Mouse (Mus musculus): ENCODE data around the gene Hist1h1e. TPM values are rescaled to one million over a fixed set of nuclear protein-coding genes. Genes with fewer than 3 reads are reported as not detected.
"Not testable (repeated sequence)": the region's sequence is repeated elsewhere in the genome, so short reads cannot be mapped to it uniquely, and the experiment has no call there.

Hist1h1e gene
- 1.2 TPM for polyA plus RNA-seq (2012; fragmentation: generic; extraction: Trizol)
- long read RNA-seq, experiment 1, partial matches to known transcripts, result 0 of 3 reads
- long read RNA-seq, experiment 1, other reads (novel, unspliced or antisense), result 0 of 3 reads
- long read RNA-seq, experiment 2, result 0 reads

GRCm38 (mm10) chr13:23622175-23622671 lies at the start of gene Hist1h1e:
TSS of gene Hist1h1e (minus strand) at chr13:23622558.
- not testable (repeated sequence) for H3K36me3 ChIP-seq (ENCODE audit: control insufficient read depth, insufficient read depth)
- H3ac ChIP-seq (ENCODE audit: control insufficient read depth, insufficient read length, low read depth), result peak within 1 kb of the TSS; percentile 79

GRCm38 (mm10) chr13:23662536-23662935 lies 40.2 kb upstream of the Hist1h1e start:
- no peaks in the 10 kb centered on the region for H3K79me3 ChIP-seq (ENCODE audit: low read depth)
- TF ChIP-seq CTCF (IDR thresholded peaks at IDR 0.05; ENCODE audit: control insufficient read depth, insufficient read depth, insufficient read length), result no peak
- no peak for TF ChIP-seq FOSL1 (IDR thresholded peaks at IDR 0.05; ENCODE audit: insufficient read depth, low read length, poor library complexity, severe bottlenecking)
- no peak for TF ChIP-seq USF1 (IDR thresholded peaks at IDR 0.05; ENCODE audit: low read depth)
- TF ChIP-seq MYOG (IDR thresholded peaks at IDR 0.05; ENCODE audit: control insufficient read depth, extremely low read depth, insufficient read length), result no peak
- TF ChIP-seq CEBPB (IDR thresholded peaks at IDR 0.05; ENCODE audit: low read depth), result no peak
- TF ChIP-seq MYOD1 (IDR thresholded peaks at IDR 0.05; ENCODE audit: control insufficient read depth, insufficient read length, low read depth), result no peak
- no peak for TF ChIP-seq MAX (IDR thresholded peaks at IDR 0.05)
- no peak overlapping the region for H3K4me3 ChIP-seq (ENCODE audit: insufficient read depth, poor library complexity, severe bottlenecking)
- H3K27me3 ChIP-seq (ENCODE audit: control insufficient read depth, insufficient read depth, insufficient read length), result no peaks in the 10 kb centered on the region
- no peaks in the 10 kb centered on the region for H3K79me2 ChIP-seq (ENCODE audit: control insufficient read depth, insufficient read depth)
- H3K36me3 ChIP-seq (ENCODE audit: control insufficient read depth, insufficient read depth), result no peaks in the 10 kb centered on the region
- H3ac ChIP-seq (ENCODE audit: control insufficient read depth, insufficient read length, low read depth), result no peak overlapping the region

More at GRCm38 (mm10) chr13:23622175-23622671, at the start of gene Hist1h1e:
- H3K79me3 ChIP-seq (ENCODE audit: low read depth); H3K79me2 ChIP-seq (ENCODE audit: control insufficient read depth, insufficient read depth); H3K27me3 ChIP-seq (ENCODE audit: control insufficient read depth, insufficient read depth, insufficient read length): not testable (repeated sequence)
- peak within 1 kb of the TSS; percentile 65 for H3K4me3 ChIP-seq (ENCODE audit: insufficient read depth, poor library complexity, severe bottlenecking)

GRCm38 (mm10) chr13:23659636-23660366 lies 37.4 kb upstream of the Hist1h1e start:
- TF ChIP-seq MYOD1 (IDR thresholded peaks at IDR 0.05; ENCODE audit: control insufficient read depth, insufficient read length, low read depth) (no peak), CEBPB (IDR thresholded peaks at IDR 0.05; ENCODE audit: low read depth) (no peak), MAX (IDR thresholded peaks at IDR 0.05) (no peak), FOSL1 (IDR thresholded peaks at IDR 0.05; ENCODE audit: insufficient read depth, low read length, poor library complexity, severe bottlenecking) (no peak), CTCF (IDR thresholded peaks at IDR 0.05; ENCODE audit: control insufficient read depth, insufficient read depth, insufficient read length) (no peak), USF1 (IDR thresholded peaks at IDR 0.05; ENCODE audit: low read depth) (no peak), MYOG (IDR thresholded peaks at IDR 0.05; ENCODE audit: control insufficient read depth, extremely low read depth, insufficient read length) (no peak)

GRCm38 (mm10) chr13:23630653-23631052 lies 8.3 kb upstream of the Hist1h1e start:
- Histone ChIP-seq H3K27me3 (ENCODE audit: control insufficient read depth, insufficient read depth, insufficient read length) (no peaks in the 10 kb centered on the region), H3ac (ENCODE audit: control insufficient read depth, insufficient read length, low read depth) (no peak overlapping the region), H3K79me2 (ENCODE audit: control insufficient read depth, insufficient read depth) (no peaks in the 10 kb centered on the region), H3K36me3 (ENCODE audit: control insufficient read depth, insufficient read depth) (no peaks in the 10 kb centered on the region), H3K79me3 (ENCODE audit: low read depth) (no peaks in the 10 kb centered on the region), H3K4me3 (ENCODE audit: insufficient read depth, poor library complexity, severe bottlenecking) (no peak overlapping the region)
- TF ChIP-seq FOSL1 (IDR thresholded peaks at IDR 0.05; ENCODE audit: insufficient read depth, low read length, poor library complexity, severe bottlenecking) (no peak), USF1 (IDR thresholded peaks at IDR 0.05; ENCODE audit: low read depth) (no peak), CEBPB (IDR thresholded peaks at IDR 0.05; ENCODE audit: low read depth) (no peak), CTCF (IDR thresholded peaks at IDR 0.05; ENCODE audit: control insufficient read depth, insufficient read depth, insufficient read length) (peak; percentile 28), MAX (IDR thresholded peaks at IDR 0.05) (no peak)

More at GRCm38 (mm10) chr13:23659636-23660366, 37.4 kb upstream of the Hist1h1e start:
- Histone ChIP-seq H3K27me3 (ENCODE audit: control insufficient read depth, insufficient read depth, insufficient read length) (no peaks in the 10 kb centered on the region), H3K36me3 (ENCODE audit: control insufficient read depth, insufficient read depth) (no peaks in the 10 kb centered on the region), H3K79me2 (ENCODE audit: control insufficient read depth, insufficient read depth) (no peaks in the 10 kb centered on the region), H3K4me3 (ENCODE audit: insufficient read depth, poor library complexity, severe bottlenecking) (no peak overlapping the region), H3ac (ENCODE audit: control insufficient read depth, insufficient read length, low read depth) (no peak overlapping the region), H3K79me3 (ENCODE audit: low read depth) (no peaks in the 10 kb centered on the region)

GRCm38 (mm10) chr13:23622861-23623450 lies 598 bp upstream of the Hist1h1e start:
- Histone ChIP-seq H3K36me3 (ENCODE audit: control insufficient read depth, insufficient read depth) (no peaks in the 10 kb centered on the region), H3K4me3 (ENCODE audit: insufficient read depth, poor library complexity, severe bottlenecking) (no peak overlapping the region), H3ac (ENCODE audit: control insufficient read depth, insufficient read length, low read depth) (no peak overlapping the region), H3K79me2 (ENCODE audit: control insufficient read depth, insufficient read depth) (peaks cover 4% of the 10 kb centered on the region), H3K79me3 (ENCODE audit: low read depth) (no peaks in the 10 kb centered on the region), H3K27me3 (ENCODE audit: control insufficient read depth, insufficient read depth, insufficient read length) (no peaks in the 10 kb centered on the region)
- no peak for TF ChIP-seq MAX (IDR thresholded peaks at IDR 0.05)
- no peak for TF ChIP-seq USF1 (IDR thresholded peaks at IDR 0.05; ENCODE audit: low read depth)
- TF ChIP-seq CTCF (IDR thresholded peaks at IDR 0.05; ENCODE audit: control insufficient read depth, insufficient read depth, insufficient read length), result no peak
- TF ChIP-seq FOSL1 (IDR thresholded peaks at IDR 0.05; ENCODE audit: insufficient read depth, low read length, poor library complexity, severe bottlenecking), result no peak
- TF ChIP-seq CEBPB (IDR thresholded peaks at IDR 0.05; ENCODE audit: low read depth), result no peak
- TF ChIP-seq MYOG (IDR thresholded peaks at IDR 0.05; ENCODE audit: control insufficient read depth, extremely low read depth, insufficient read length), result no peak
- TF ChIP-seq MYOD1 (IDR thresholded peaks at IDR 0.05; ENCODE audit: control insufficient read depth, insufficient read length, low read depth), result no peak

Measured in C2C12 (cell line).